Mouse (Mus musculus) erythroblast, embryonic 14.5 days (primary cell): Measurements from ENCODE around the gene Tmprss3.

ENCODE experiments used
- GATA1 ChIP-seq: IDR thresholded peaks from 2 replicates; pipeline ENCODE4 v1.6.1; 2012; ENCODE audit warnings: low read length, inconsistent platforms, mixed read lengths
- TAL1 ChIP-seq: IDR thresholded peaks from 3 replicates; pipeline ENCODE4 v1.6.1; 2012; ENCODE audit warnings: low read length, inconsistent platforms, mixed read lengths

DNA sequence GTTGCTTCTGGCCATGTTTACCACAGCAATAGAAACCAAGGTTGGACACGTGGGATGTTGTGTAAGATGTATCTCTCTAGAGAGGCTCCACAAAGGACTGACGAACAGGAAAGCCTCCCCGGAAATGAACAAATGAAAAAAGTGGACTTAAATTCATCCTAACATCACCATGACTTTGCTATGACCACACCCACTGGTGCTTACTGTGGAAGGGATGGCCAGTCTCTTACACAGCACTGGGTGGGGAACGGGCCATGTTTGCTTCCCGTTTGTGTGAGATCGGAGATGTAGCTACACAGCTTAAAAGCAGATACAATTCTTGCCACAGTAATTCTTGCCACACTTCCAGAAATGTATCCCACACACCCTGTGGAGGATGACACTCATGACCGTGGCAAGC is 2.5 kb downstream of the Tmprss3 start:
- TF ChIP-seq GATA1 = no peak
- no peak for TF ChIP-seq TAL1
